Comparison of ENCODE assay signal across 10 mouse cellular contexts in genomic region chr9:105960533-105960932, GRCm38 (mm10). TPM values are rescaled to one million over a fixed set of nuclear protein-coding genes. Genes with fewer than 3 reads are reported as not detected.
DNase-seq lines count a peak whose midpoint lies in the region; ATAC-seq and TF ChIP-seq lines count a peak whose summit lies in the region.
"Had no signal": no experiment of that assay in that cellular context is flagged by ENCODE, and none has a peak within 500 bp of the region (broad histone marks: within the 10 kb centered on the region; RNA-seq: fewer than 3 reads in every experiment).

Col6a5 (minus strand) TSS chr9:105960643.

- H3K4me1 ChIP-seq in kidney, postnatal 0 days (replicated peaks; ENCODE audit: insufficient read depth, low read length), result no peaks in the 10 kb centered on the region
- H3K4me1 ChIP-seq in cerebellum, adult 2 months (ENCODE audit: control insufficient read depth, insufficient read depth, low read length), result no peaks in the 10 kb centered on the region

- no peak within 1 kb of the TSS for H3K9ac ChIP-seq in kidney, postnatal 0 days (ENCODE audit: low read depth, low read length)
- H3K9ac ChIP-seq: neural tube, embryonic 12.5 days had no signal

- ATAC-seq in kidney, postnatal 0 days (replicated peaks; ENCODE audit: low FRiP score, low read depth), result no peak

- H3K27me3 ChIP-seq in kidney, postnatal 0 days (ENCODE audit: insufficient read depth, low read length), result no peaks in the 10 kb centered on the region
- no peaks in the 10 kb centered on the region; the same call in 1 of the 2 replicates for H3K27me3 ChIP-seq in cerebellum, adult 2 months (ENCODE audit: control insufficient read depth, insufficient read depth, low read length)

- WGBS in kidney, postnatal 0 days, result 6% methylated on average over 13 of the region's 13 CpGs
- WGBS in cerebellum, adult 2 months, result 2% methylated on average over 13 of the region's 13 CpGs

- no peak within 1 kb of the TSS for H3K4me3 ChIP-seq in kidney, postnatal 0 days (replicated peaks; ENCODE audit: low read depth, low read length)
- no peak within 1 kb of the TSS for H3K4me3 ChIP-seq in cerebellum, adult 2 months (replicated peaks; ENCODE audit: insufficient read depth, low read depth, low read length)
- H3K4me3 ChIP-seq: erythroblast, embryonic 14.5 days; neural tube, embryonic 12.5 days had no signal

- no peak for TF ChIP-seq CTCF in kidney, postnatal 0 days (IDR thresholded peaks at IDR 0.05; ENCODE audit: low read depth)
- TF ChIP-seq CTCF in cerebellum, adult 2 months (IDR thresholded peaks at IDR 0.05; ENCODE audit: borderline replicate concordance, insufficient read depth, low read depth, low read length), result no peak

- H3K4me2 ChIP-seq in kidney, postnatal 0 days (ENCODE audit: low read length), result no peak within 1 kb of the TSS
- H3K4me2 ChIP-seq: neural tube, embryonic 12.5 days had no signal

- peak; percentile 1 for DNase-seq in cerebellum, adult 9-11 months
- DNase-seq in cerebellum, postnatal 36 days, result no peak
- DNase-seq in heart, adult 18-20 months, result peak; percentile 49 to 76
- DNase-seq in kidney, postnatal 0 days (ENCODE audit: low spot score), result peak; percentile 19
- DNase-seq in ovary, postnatal 10 days (ENCODE audit: low spot score), result peak; percentile 27
- DNase-seq in right cerebral cortex, postnatal 4 days, result no peak
- no peak for DNase-seq in cerebellum, adult 2 months
- no peak for DNase-seq in cerebellum, postnatal 25 days

- no peak for TF ChIP-seq POLR2A in cerebellum, adult 2 months (IDR thresholded peaks at IDR 0.05; ENCODE audit: borderline replicate concordance, insufficient read depth, low read length)

- H3K9me3 ChIP-seq in kidney, postnatal 0 days (replicated peaks; ENCODE audit: low read length), result no peaks in the 10 kb centered on the region
- H3K9me3 ChIP-seq: neural tube, embryonic 12.5 days had no signal

- no peak within 1 kb of the TSS for H3K27ac ChIP-seq in kidney, postnatal 0 days
- no peak within 1 kb of the TSS for H3K27ac ChIP-seq in cerebellum, adult 2 months (ENCODE audit: insufficient read depth, low read length)
- H3K27ac ChIP-seq: neural tube, embryonic 12.5 days had no signal

- no peaks in the 10 kb centered on the region for H3K36me3 ChIP-seq in kidney, postnatal 0 days (ENCODE audit: insufficient read depth, low read length)
- H3K36me3 ChIP-seq: neural tube, embryonic 12.5 days had no signal

RNA-seq across cellular contexts. Expression of gene Col6a5, which starts in this region (rescaled TPM):
- total RNA-seq in heart, adult 18-20 months (2021), result under 1 TPM; 0.12 to 0.59 TPM
- polyA plus RNA-seq in kidney, postnatal 0 days (2015; fragmentation: Nextera tagmentation; extraction: Ambion mirVana), result 0.09 and 0.16 TPM in 2 replicates
- polyA plus RNA-seq in cerebellum, adult 2 months (2012; rRNA removed), result 0.10 and 0.11 TPM in 2 replicates
- polyA plus RNA-seq: erythroblast, embryonic 14.5 days had no signal

Comparison
In these comparisons a context has a peak if more than half of its experiments do, and no peak if none do; other contexts are left out.
1. DNase-seq: peak in cerebellum, adult 9-11 months (single experiment) and ovary, postnatal 10 days (single experiment); none in cerebellum, postnatal 36 days (0 of 2), right cerebral cortex, postnatal 4 days (single experiment), cerebellum, adult 2 months (0 of 2) and cerebellum, postnatal 25 days (0 of 2).
2. Peak in DNase-seq in heart, adult 18-20 months; RNA of the gene not detected or under 1 TPM.
3. Peak in DNase-seq in kidney, postnatal 0 days; RNA of the gene not detected or under 1 TPM.